In the genomic region with DNA sequence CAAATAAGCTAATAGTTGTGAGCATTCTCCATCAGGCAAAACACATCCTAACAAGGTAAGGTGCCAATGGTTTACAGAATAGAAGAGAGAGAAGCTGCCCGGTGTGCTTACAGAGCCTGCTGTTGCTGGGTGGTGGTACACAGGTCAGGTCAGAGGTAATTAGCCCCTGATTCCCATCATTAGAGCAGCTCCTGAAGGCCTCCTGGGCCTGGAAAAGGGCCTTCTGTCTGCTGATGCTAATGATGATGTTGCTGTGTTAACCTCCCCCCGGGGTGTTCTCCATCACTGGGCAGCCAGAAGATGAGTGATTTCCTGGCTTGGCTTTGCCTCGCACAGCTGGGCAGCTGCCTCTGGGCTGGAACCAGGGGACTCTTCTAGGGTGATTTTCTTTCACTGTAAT, we compare ENCODE assay signal across 29 mouse cellular contexts. TPM values are rescaled to one million over a fixed set of nuclear protein-coding genes. Genes with fewer than 3 reads are reported as not detected.
DNase-seq lines count a peak whose midpoint lies in the region; ATAC-seq and TF ChIP-seq lines count a peak whose summit lies in the region.
"Had no signal": no experiment of that assay in that cellular context is flagged by ENCODE, and none has a peak within 500 bp of the region (broad histone marks: within the 10 kb centered on the region; RNA-seq: fewer than 3 reads in every experiment).

No protein-coding gene starts in this region.

- H3K4me2 ChIP-seq in hindbrain, postnatal 0 days (ENCODE audit: low read depth, low read length) = no peak overlapping the region
- no peak overlapping the region for H3K4me2 ChIP-seq in hindbrain, embryonic 11.5 days (replicated peaks; ENCODE audit: low read depth, low read length)
- H3K4me2 ChIP-seq in liver, postnatal 0 days (ENCODE audit: low read depth, low read length) = no peak overlapping the region
- H3K4me2 ChIP-seq: embryonic facial prominence, embryonic 13.5 days; forebrain, embryonic 13.5 days; kidney, embryonic 15.5 days; limb, embryonic 12.5 days; liver, embryonic 11.5 days; stomach, embryonic 15.5 days had no signal

- TF ChIP-seq POLR2A in brain, embryonic 14.5 days (IDR thresholded peaks at IDR 0.05; ENCODE audit: borderline replicate concordance, extremely low read depth, insufficient read depth, insufficient read length, poor library complexity, severe bottlenecking) = no peak

- H3K36me3 ChIP-seq in hindbrain, embryonic 10.5 days = no peaks in the 10 kb centered on the region
- H3K36me3 ChIP-seq in hindbrain, postnatal 0 days (ENCODE audit: insufficient read depth, low read length) = no peaks in the 10 kb centered on the region
- no peaks in the 10 kb centered on the region for H3K36me3 ChIP-seq in hindbrain, embryonic 11.5 days (ENCODE audit: control insufficient read depth, insufficient read depth, low read length)
- no peaks in the 10 kb centered on the region for H3K36me3 ChIP-seq in liver, postnatal 0 days (replicated peaks; ENCODE audit: insufficient read depth, low read length)
- H3K36me3 ChIP-seq: embryonic facial prominence, embryonic 13.5 days; heart, embryonic 10.5 days; kidney, embryonic 15.5 days; limb, embryonic 12.5 days; stomach, embryonic 15.5 days had no signal

- DNase-seq in hindbrain, embryonic 10.5 days (ENCODE audit: low spot score) = peak; percentile 17
- no peak for DNase-seq in hindbrain, postnatal 0 days (ENCODE audit: low spot score)
- DNase-seq in brain, embryonic 14.5 days (ENCODE audit: low read depth) = peak; percentile 28
- peak; percentile 30 for DNase-seq in hindbrain, embryonic 11.5 days (ENCODE audit: low spot score)
- DNase-seq in mesoderm, embryonic 11.5 days (ENCODE audit: low read depth, low spot score) = peak; percentile 12
- no peak for DNase-seq in liver, postnatal 0 days
- DNase-seq in urinary bladder, postnatal 10 days (ENCODE audit: low spot score) = no peak
- DNase-seq in heart, postnatal 4 days = no peak
- DNase-seq: adrenal gland, postnatal 14 days; cerebellum, adult 9-10 months; kidney, adult 11 months; kidney, postnatal 36 days; layer of hippocampus, postnatal 36 days; lung, adult 18-20 months; lung, postnatal 14 days; right cerebral cortex, adult 18-20 months; thymus, postnatal 25 days had no signal

- H3K9me3 ChIP-seq in hindbrain, embryonic 10.5 days = no peaks in the 10 kb centered on the region
- H3K9me3 ChIP-seq in hindbrain, postnatal 0 days (ENCODE audit: low read length) = no peaks in the 10 kb centered on the region
- no peaks in the 10 kb centered on the region for H3K9me3 ChIP-seq in hindbrain, embryonic 11.5 days (ENCODE audit: control insufficient read depth, low read length)
- no peaks in the 10 kb centered on the region for H3K9me3 ChIP-seq in liver, postnatal 0 days (ENCODE audit: low read length)
- H3K9me3 ChIP-seq: embryonic facial prominence, embryonic 13.5 days; forebrain, embryonic 13.5 days; heart, embryonic 10.5 days; kidney, embryonic 15.5 days; limb, embryonic 12.5 days; stomach, embryonic 15.5 days had no signal

- TF ChIP-seq EP300 in liver, postnatal 0 days (IDR thresholded peaks at IDR 0.05; ENCODE audit: low read depth) = no peak

- H3K27me3 ChIP-seq in hindbrain, embryonic 10.5 days (ENCODE audit: insufficient read depth, poor library complexity, severe bottlenecking) = no peaks in the 10 kb centered on the region
- H3K27me3 ChIP-seq in hindbrain, postnatal 0 days (ENCODE audit: insufficient read depth, low read length) = no peaks in the 10 kb centered on the region
- no peaks in the 10 kb centered on the region for H3K27me3 ChIP-seq in hindbrain, embryonic 11.5 days (ENCODE audit: control insufficient read depth, insufficient read depth, low read length)
- no peaks in the 10 kb centered on the region for H3K27me3 ChIP-seq in liver, postnatal 0 days (ENCODE audit: insufficient read depth, low read length)
- H3K27me3 ChIP-seq: forebrain, embryonic 13.5 days; kidney, embryonic 15.5 days; limb, embryonic 12.5 days; megakaryocyte, embryonic 14.5 days; stomach, embryonic 15.5 days had no signal

- H3K27ac ChIP-seq in hindbrain, embryonic 10.5 days = no peak overlapping the region
- H3K27ac ChIP-seq in hindbrain, postnatal 0 days = no peak overlapping the region
- H3K27ac ChIP-seq in hindbrain, embryonic 11.5 days (ENCODE audit: low read depth, low read length) = no peak overlapping the region
- H3K27ac ChIP-seq in liver, postnatal 0 days (ENCODE audit: low read depth) = no peak overlapping the region
- H3K27ac ChIP-seq: embryonic facial prominence, embryonic 13.5 days; forebrain, embryonic 13.5 days; heart, embryonic 10.5 days; kidney, embryonic 15.5 days; limb, embryonic 12.5 days; stomach, embryonic 15.5 days had no signal

- 49% methylated on average over 3 of the region's 3 CpGs for WGBS in hindbrain, embryonic 10.5 days
- 33% methylated on average over 3 of the region's 3 CpGs for WGBS in hindbrain, postnatal 0 days
- WGBS in hindbrain, embryonic 11.5 days = 48% methylated on average over 3 of the region's 3 CpGs
- 61% methylated on average over 3 of the region's 3 CpGs for WGBS in liver, postnatal 0 days (ENCODE audit: insufficient replicate concordance)

- no peak overlapping the region for H3K4me3 ChIP-seq in hindbrain, embryonic 10.5 days
- H3K4me3 ChIP-seq in hindbrain, postnatal 0 days (ENCODE audit: low read length) = no peak overlapping the region
- H3K4me3 ChIP-seq in hindbrain, embryonic 11.5 days (ENCODE audit: low read depth, low read length) = no peak overlapping the region
- H3K4me3 ChIP-seq in liver, postnatal 0 days (ENCODE audit: low read depth, low read length) = no peak overlapping the region
- H3K4me3 ChIP-seq: embryonic facial prominence, embryonic 13.5 days; erythroblast, embryonic 14.5 days; forebrain, embryonic 13.5 days; heart, embryonic 10.5 days; kidney, embryonic 15.5 days; limb, embryonic 12.5 days; megakaryocyte, embryonic 14.5 days; stomach, embryonic 15.5 days had no signal

- ATAC-seq in hindbrain, postnatal 0 days = no peak
- ATAC-seq in hindbrain, embryonic 11.5 days (ENCODE audit: low FRiP score) = peak; percentile 79
- ATAC-seq in liver, postnatal 0 days = no peak
- ATAC-seq: CD4-positive, CD25-positive, alpha-beta regulatory T cell, adult 4 months; forebrain, embryonic 13.5 days had no signal

- no peaks in the 10 kb centered on the region for H3K4me1 ChIP-seq in hindbrain, embryonic 10.5 days (replicated peaks)
- H3K4me1 ChIP-seq in hindbrain, postnatal 0 days (ENCODE audit: insufficient read depth, low read length) = no peaks in the 10 kb centered on the region
- H3K4me1 ChIP-seq in hindbrain, embryonic 11.5 days (replicated peaks; ENCODE audit: control insufficient read depth, insufficient read depth, low read length) = no peaks in the 10 kb centered on the region
- H3K4me1 ChIP-seq in liver, postnatal 0 days (ENCODE audit: insufficient read depth) = no peaks in the 10 kb centered on the region
- H3K4me1 ChIP-seq: embryonic facial prominence, embryonic 13.5 days; heart, embryonic 10.5 days; kidney, embryonic 15.5 days; limb, embryonic 12.5 days; megakaryocyte, embryonic 14.5 days; stomach, embryonic 15.5 days had no signal

- H3K9ac ChIP-seq in hindbrain, postnatal 0 days (replicated peaks; ENCODE audit: low read length) = no peak overlapping the region
- H3K9ac ChIP-seq in hindbrain, embryonic 11.5 days (ENCODE audit: low read depth, low read length) = no peak overlapping the region
- H3K9ac ChIP-seq in liver, postnatal 0 days (replicated peaks) = no peak overlapping the region
- H3K9ac ChIP-seq: embryonic facial prominence, embryonic 13.5 days; forebrain, embryonic 13.5 days; kidney, embryonic 15.5 days; limb, embryonic 12.5 days; stomach, embryonic 15.5 days had no signal

- no peak for TF ChIP-seq CTCF in hindbrain, postnatal 0 days (IDR thresholded peaks at IDR 0.05; ENCODE audit: low read depth)
- no peak for TF ChIP-seq CTCF in brain, embryonic 14.5 days (IDR thresholded peaks at IDR 0.05; ENCODE audit: borderline replicate concordance, extremely low read depth, insufficient read depth, insufficient read length)
- TF ChIP-seq CTCF in liver, postnatal 0 days (IDR thresholded peaks at IDR 0.05; ENCODE audit: low read depth) = no peak

RNA-seq across cellular contexts. Expression of a gene that starts 15.1 kb away (rescaled TPM):
- 2.1 and 6.8 TPM in 2 replicates for polyA plus RNA-seq in hindbrain, embryonic 10.5 days (2016; fragmentation: Nextera tagmentation; extraction: Ambion mirVana)
- total RNA-seq in hindbrain, postnatal 0 days (2014; rRNA removed) = 180 and 203 TPM in 2 replicates
- polyA plus RNA-seq in hindbrain, postnatal 0 days (2015; fragmentation: Nextera tagmentation; extraction: Ambion mirVana) = 32.8 and 37.6 TPM in 2 replicates
- polyA plus RNA-seq in brain, embryonic 14.5 days (2012; rRNA removed) = 226 and 262 TPM in 2 replicates
- polyA plus RNA-seq in hindbrain, embryonic 11.5 days (2014; fragmentation: Nextera tagmentation; extraction: Ambion mirVana) = 7.3 and 8.6 TPM in 2 replicates
- polyA plus RNA-seq in liver, postnatal 0 days (2015; fragmentation: Nextera tagmentation; extraction: Ambion mirVana) = not detected in 2 replicates
- total RNA-seq in heart, postnatal 4 days (2021) = not detected
- polyA plus RNA-seq: CD4-positive, CD25-positive, alpha-beta regulatory T cell, adult 4 months; erythroblast, embryonic 14.5 days; gonadal fat pad, adult 2 months; heart, embryonic 10.5 days; heart, postnatal 0 days; liver, embryonic 11.5 days had no signal

Comparison
In these comparisons a context has a peak if more than half of its experiments do, and no peak if none do; other contexts are left out.
1. DNase-seq: peak in hindbrain, embryonic 10.5 days (single experiment), brain, embryonic 14.5 days (single experiment), hindbrain, embryonic 11.5 days (single experiment) and mesoderm, embryonic 11.5 days (single experiment); none in hindbrain, postnatal 0 days (single experiment), liver, postnatal 0 days (single experiment), urinary bladder, postnatal 10 days (single experiment) and heart, postnatal 4 days (single experiment).